Mouse (Mus musculus) liver, postnatal 0 days (tissue): ENCODE data around the gene Mbnl2.

Experiments
- CTCF ChIP-seq: sonication (generic); IDR thresholded peaks from 2 replicates; pipeline ENCODE4 v1.5.1; 2016; ENCODE audit warnings: antibody characterized with exemption, low read depth
- EP300 ChIP-seq: IDR thresholded peaks from 2 replicates; pipeline ENCODE4 v1.6.1; 2016; ENCODE audit warnings: antibody characterized with exemption, low read depth, mild to moderate bottlenecking

DNA sequence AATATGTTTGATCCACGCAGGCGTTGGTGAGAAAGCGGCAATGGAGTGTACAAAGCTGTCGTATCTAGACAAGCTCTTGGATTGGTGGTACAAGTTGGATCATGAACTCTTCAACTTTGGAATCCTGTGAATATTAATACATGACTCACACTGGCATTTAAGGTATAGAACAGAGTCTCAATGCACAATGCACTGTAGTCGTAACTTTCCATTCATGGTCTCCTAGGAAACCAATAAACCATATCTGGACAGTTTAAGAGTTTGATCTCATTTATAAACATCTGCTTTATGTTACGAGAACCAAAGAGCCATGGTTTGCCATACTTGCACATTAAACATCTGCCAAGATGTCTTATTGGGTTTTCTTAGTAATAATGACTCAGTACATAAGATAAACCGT is 66.9 kb downstream of the Mbnl2 start:
- TF ChIP-seq CTCF, result no peak
- no peak for TF ChIP-seq EP300
